Mouse (Mus musculus) liver, embryonic 14.5 days (tissue): ENCODE data around the gene Bcar3.

Experiments used
- CTCF ChIP-seq: IDR thresholded peaks from 2 replicates; pipeline ENCODE4 v1.5.1; 2016; ENCODE audit warnings: antibody characterized with exemption, low read depth, control low read depth
- EP300 ChIP-seq: IDR thresholded peaks from 2 replicates; pipeline ENCODE4 v1.6.1; 2016; ENCODE audit warnings: antibody characterized with exemption, low read depth

GRCm38 (mm10) chr3:122484301-122484700 lies 190.4 kb downstream of the Bcar3 start:
- no peak for TF ChIP-seq CTCF
- no peak for TF ChIP-seq EP300
